Mouse (Mus musculus): ENCODE measurements around the gene Ndufs1.
"Not testable (repeated sequence)": the region's sequence is repeated elsewhere in the genome, so short reads cannot be mapped to it uniquely, and the experiment has no call there.

- TF ChIP-seq POLR2A, CTCF (IDR thresholded peaks at IDR 0.05; ENCODE audit: extremely low read depth, insufficient read depth, low read length): not testable (repeated sequence)
Measured at GRCm38 (mm10) chr1:63180575-63180974, 3.9 kb upstream of the Ndufs1 start.
